Mouse (Mus musculus) liver (tissue): Measurements from ENCODE around the gene Gramd1c.

Source experiments
- DNase-seq: peaks from one replicate; pipeline ENCODE4 v3.0.0-alpha.2; 2020; ENCODE audit warnings: mixed read lengths

Gramd1c gene

GRCm38 (mm10) chr16:43954913-43955312 lies 108.2 kb downstream of the Gramd1c start:
- DNase-seq, result no peak

- DNase-seq, result no peak
Observed at GRCm38 (mm10) chr16:43951591-43951990, 111.6 kb downstream of the Gramd1c start.

GRCm38 (mm10) chr16:43945869-43946268 lies 117.3 kb downstream of the Gramd1c start:
- no peak for DNase-seq

- no peak for DNase-seq
Observed at GRCm38 (mm10) chr16:43945351-43945750, 117.8 kb downstream of the Gramd1c start.

GRCm38 (mm10) chr16:43940846-43941245 lies 122.3 kb downstream of the Gramd1c start:
- DNase-seq, result no peak

GRCm38 (mm10) chr16:43935892-43936291 lies 127.3 kb downstream of the Gramd1c start:
- DNase-seq, result no peak

GRCm38 (mm10) chr16:43935367-43935766 lies 127.8 kb downstream of the Gramd1c start:
- no peak for DNase-seq

GRCm38 (mm10) chr16:43934856-43935255 lies 128.3 kb downstream of the Gramd1c start:
- DNase-seq, result no peak

- DNase-seq, result no peak
Observed at GRCm38 (mm10) chr16:43933041-43933440, 130.1 kb downstream of the Gramd1c start.

GRCm38 (mm10) chr16:43932319-43932718 lies 130.8 kb downstream of the Gramd1c start:
- DNase-seq, result no peak

GRCm38 (mm10) chr16:43931502-43931901 lies 131.6 kb downstream of the Gramd1c start:
- DNase-seq, result no peak

GRCm38 (mm10) chr16:43930577-43930976 lies 132.6 kb downstream of the Gramd1c start:
- no peak for DNase-seq
